In the genomic region with DNA sequence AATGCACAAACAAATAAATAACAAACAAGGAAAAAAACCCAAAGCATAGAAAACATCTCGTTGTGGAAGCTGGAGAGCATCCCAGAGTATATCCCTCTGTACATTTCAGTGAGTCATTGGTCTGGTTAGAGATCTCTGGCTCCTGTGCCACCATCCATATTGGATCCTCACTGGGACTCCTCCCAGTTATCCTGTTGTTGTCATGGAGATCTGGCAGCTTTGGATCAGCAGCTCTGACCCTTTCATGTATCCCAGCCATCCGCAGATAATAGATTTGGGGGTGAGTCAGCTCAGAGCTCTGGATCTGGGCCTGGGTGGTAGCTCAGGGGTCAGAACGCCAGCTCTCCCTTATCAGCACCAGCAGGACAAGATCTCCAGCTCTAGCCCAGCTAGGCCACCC, we compare ENCODE assay signal across 22 mouse cellular contexts. TPM values are rescaled to one million over a fixed set of nuclear protein-coding genes. Genes with fewer than 3 reads are reported as not detected.
A peak's percentile ranks its signal among the peaks of the same experiment; 100 is the strongest.
DNase-seq lines count a peak whose midpoint lies in the region; ATAC-seq and TF ChIP-seq lines count a peak whose summit lies in the region.
"Had no signal": no experiment of that assay in that cellular context is flagged by ENCODE, and none has a peak within 500 bp of the region (broad histone marks: within the 10 kb centered on the region; RNA-seq: fewer than 3 reads in every experiment).

No protein-coding gene starts in this region.

- TF ChIP-seq POLR2A in liver, adult 2 months (IDR thresholded peaks at IDR 0.05; ENCODE audit: extremely low read depth, insufficient read depth, low read length), result no peak

- no peaks in the 10 kb centered on the region for H3K79me2 ChIP-seq in liver, adult 2 months (ENCODE audit: control insufficient read depth, insufficient read depth, low read length)

- H3K27me3 ChIP-seq in liver, adult 2 months (ENCODE audit: control insufficient read depth, insufficient read depth, low read length), result no peaks in the 10 kb centered on the region
- no peaks in the 10 kb centered on the region for H3K27me3 ChIP-seq in liver, embryonic 12.5 days (replicated peaks)
- H3K27me3 ChIP-seq in lung, postnatal 0 days (replicated peaks; ENCODE audit: insufficient read depth, low read length), result no peaks in the 10 kb centered on the region
- H3K27me3 ChIP-seq: embryonic facial prominence, embryonic 12.5 days; forebrain, embryonic 15.5 days; heart, embryonic 15.5 days; intestine, embryonic 15.5 days had no signal

- H3K9me3 ChIP-seq in liver, embryonic 12.5 days (replicated peaks), result no peaks in the 10 kb centered on the region
- H3K9me3 ChIP-seq in lung, postnatal 0 days (ENCODE audit: low read length), result no peaks in the 10 kb centered on the region
- H3K9me3 ChIP-seq: embryonic facial prominence, embryonic 12.5 days; forebrain, embryonic 15.5 days; heart, embryonic 15.5 days; hindbrain, embryonic 10.5 days; intestine, embryonic 15.5 days had no signal

- peak overlapping the region; percentile 77; the same call in 1 of the 2 replicates for H3K27ac ChIP-seq in liver, adult 2 months (replicated peaks; ENCODE audit: insufficient read depth, low read depth, low read length)
- no peak overlapping the region for H3K27ac ChIP-seq in liver, embryonic 12.5 days
- no peak overlapping the region for H3K27ac ChIP-seq in lung, postnatal 0 days (ENCODE audit: low read length)
- H3K27ac ChIP-seq: embryonic facial prominence, embryonic 12.5 days; forebrain, embryonic 15.5 days; heart, adult 2 months; heart, embryonic 15.5 days; hindbrain, embryonic 10.5 days; intestine, embryonic 15.5 days had no signal

- no peak overlapping the region for H3K9ac ChIP-seq in liver, adult 2 months (ENCODE audit: low read depth, low read length)
- no peak overlapping the region for H3K9ac ChIP-seq in liver, embryonic 12.5 days
- no peak overlapping the region for H3K9ac ChIP-seq in lung, postnatal 0 days (replicated peaks; ENCODE audit: low read depth)
- H3K9ac ChIP-seq: embryonic facial prominence, embryonic 12.5 days; forebrain, embryonic 15.5 days; heart, embryonic 15.5 days; intestine, embryonic 15.5 days had no signal

- no peak for TF ChIP-seq CTCF in liver, adult 2 months (IDR thresholded peaks at IDR 0.05; ENCODE audit: low read depth, low read length)
- TF ChIP-seq CTCF in lung, postnatal 0 days (IDR thresholded peaks at IDR 0.05), result no peak

- no peak for DNase-seq in liver, adult 2 months (ENCODE audit: extremely low read depth, low read depth, low spot score)
- DNase-seq in lung, postnatal 0 days (ENCODE audit: low spot score), result no peak
- no peak for DNase-seq in lung, adult 18-20 months
- DNase-seq in MN1 (ENCODE audit: low spot score), result peak; percentile 56
- DNase-seq in R1 (ENCODE audit: low read depth, low spot score), result peak; percentile 22
- no peak for DNase-seq in layer of hippocampus, adult 18-20 months (ENCODE audit: low spot score in 2 of 2)
- DNase-seq in embryo, embryonic 11 days, result no peak
- DNase-seq: adrenal gland, adult 2 months; adrenal gland, postnatal 25 days; cerebellum, adult 11 months; cerebellum, adult 8-10 months; gastrocnemius, postnatal 14 days; heart, adult 2 months had no signal

- H3K4me2 ChIP-seq in liver, embryonic 12.5 days, result no peak overlapping the region
- no peak overlapping the region for H3K4me2 ChIP-seq in lung, postnatal 0 days (replicated peaks; ENCODE audit: low read depth, low read length)
- H3K4me2 ChIP-seq: embryonic facial prominence, embryonic 12.5 days; forebrain, embryonic 15.5 days; heart, embryonic 11.5 days; heart, embryonic 15.5 days; intestine, embryonic 15.5 days had no signal

- ATAC-seq in liver, embryonic 12.5 days, result no peak
- ATAC-seq in lung, postnatal 0 days, result 0 out of 2 replicates have a peak, but pooled peaks have one; percentile 6
- ATAC-seq: forebrain, embryonic 15.5 days; intestine, embryonic 15.5 days; Patski had no signal

- no peak overlapping the region for H3K4me3 ChIP-seq in liver, adult 2 months (ENCODE audit: insufficient read depth, low read depth, low read length)
- no peak overlapping the region for H3K4me3 ChIP-seq in liver, embryonic 12.5 days
- no peak overlapping the region for H3K4me3 ChIP-seq in lung, postnatal 0 days (ENCODE audit: low read depth, low read length)
- H3K4me3 ChIP-seq: embryonic facial prominence, embryonic 12.5 days; forebrain, embryonic 15.5 days; heart, adult 2 months; heart, embryonic 15.5 days; hindbrain, embryonic 10.5 days; intestine, embryonic 15.5 days had no signal

- WGBS in liver, adult 2 months, result 68% methylated on average over 3 of the region's 3 CpGs
- 52% methylated on average over 3 of the region's 3 CpGs for WGBS in liver, embryonic 12.5 days (ENCODE audit: insufficient replicate concordance)
- WGBS in lung, postnatal 0 days, result 66% methylated on average over 3 of the region's 3 CpGs

- TF ChIP-seq EP300 in lung, postnatal 0 days (IDR thresholded peaks at IDR 0.05), result no peak

- H3K4me1 ChIP-seq in liver, adult 2 months (ENCODE audit: control insufficient read depth, insufficient read depth, low read length), result peaks cover 15% of the 10 kb centered on the region
- H3K4me1 ChIP-seq in liver, embryonic 12.5 days, result no peaks in the 10 kb centered on the region
- H3K4me1 ChIP-seq in lung, postnatal 0 days (ENCODE audit: insufficient read depth, low read depth, low read length), result no peaks in the 10 kb centered on the region
- H3K4me1 ChIP-seq: embryonic facial prominence, embryonic 12.5 days; forebrain, embryonic 15.5 days; heart, embryonic 15.5 days; hindbrain, embryonic 10.5 days; intestine, embryonic 15.5 days had no signal

- H3K36me3 ChIP-seq in liver, adult 2 months (ENCODE audit: control insufficient read depth, insufficient read depth, low read length), result 0 out of 2 replicates have a peak, but pooled peaks cover 2% of the 10 kb centered on the region
- H3K36me3 ChIP-seq in liver, embryonic 12.5 days, result no peaks in the 10 kb centered on the region
- no peaks in the 10 kb centered on the region for H3K36me3 ChIP-seq in lung, postnatal 0 days (ENCODE audit: insufficient read depth, low read length)
- H3K36me3 ChIP-seq: embryonic facial prominence, embryonic 12.5 days; forebrain, embryonic 15.5 days; heart, embryonic 15.5 days; hindbrain, embryonic 10.5 days; intestine, embryonic 15.5 days had no signal

RNA-seq across cellular contexts. Expression of gene Ppp1r3c, which starts 46.1 kb away (rescaled TPM):
- total RNA-seq in liver, adult 2 months (2014; rRNA removed), result 30.1 and 39.9 TPM in 2 replicates
- polyA plus RNA-seq in liver, adult 2 months (2012; rRNA removed), result 23.3 and 40.1 TPM in 2 replicates
- 0.89 and 1.0 TPM in 2 replicates for polyA plus RNA-seq in liver, embryonic 12.5 days (2016; fragmentation: Nextera tagmentation; extraction: Ambion mirVana)
- 39.4 and 51.4 TPM in 2 replicates for polyA plus RNA-seq in lung, postnatal 0 days (2015; fragmentation: Nextera tagmentation; extraction: Ambion mirVana)
- 10 to 100 TPM; 69.3 to 71.9 TPM for total RNA-seq in layer of hippocampus, adult 18-20 months (2021)
- total RNA-seq: common myeloid progenitor, adult 5-6 weeks had no signal

RNA-seq across cellular contexts. Expression of gene Tnks2, which starts 51.4 kb away (rescaled TPM):
- total RNA-seq in liver, adult 2 months (2014; rRNA removed), result 50.9 and 55.2 TPM in 2 replicates
- 6.3 and 8.6 TPM in 2 replicates for polyA plus RNA-seq in liver, adult 2 months (2012; rRNA removed)
- polyA plus RNA-seq in liver, embryonic 12.5 days (2016; fragmentation: Nextera tagmentation; extraction: Ambion mirVana), result 34.5 and 36.2 TPM in 2 replicates
- polyA plus RNA-seq in lung, postnatal 0 days (2015; fragmentation: Nextera tagmentation; extraction: Ambion mirVana), result 25.4 and 28.7 TPM in 2 replicates
- 100 to 1,000 TPM; 116 TPM for total RNA-seq in layer of hippocampus, adult 18-20 months (2021)

Comparison
In these comparisons a context has a peak if more than half of its experiments do, and no peak if none do; other contexts are left out.
1. RNA of gene Ppp1r3c, which starts 46.1 kb away (polyA plus RNA-seq): 39.4 to 51.4 TPM in lung, postnatal 0 days and 23.3 to 40.1 TPM in liver, adult 2 months; 0.89 to 1.0 TPM in liver, embryonic 12.5 days; every median in the first group is over 10 times any median in the second.
2. DNase-seq: peak in MN1 (single experiment) and R1 (single experiment); none in liver, adult 2 months (single experiment), lung, postnatal 0 days (single experiment), lung, adult 18-20 months (0 of 2), layer of hippocampus, adult 18-20 months (0 of 2) and embryo, embryonic 11 days (single experiment).